Mouse (Mus musculus): ENCODE measurements at regions not wholly inside any gene's neighbourhood (a gene's known extent, or its start where the extent isn't known, plus 50 kb on each side); places are given as distances from the start of the nearest gene placed in this dataset.

- no peak for TF ChIP-seq HCFC1 (IDR thresholded peaks at IDR 0.05; ENCODE audit: borderline replicate concordance, insufficient read depth, low read length)
- TF ChIP-seq MAFK (IDR thresholded peaks at IDR 0.05; ENCODE audit: insufficient read depth, low read depth, low read length) = no peak
- TF ChIP-seq ZC3H11A (IDR thresholded peaks at IDR 0.05; ENCODE audit: borderline replicate concordance, low read depth, low read length) = peak; percentile 43; the same call in 1 of the 2 replicates
- TF ChIP-seq ZNF384 (IDR thresholded peaks at IDR 0.05; ENCODE audit: low read depth, low read length) = no peak
- TF ChIP-seq CHD2 (IDR thresholded peaks at IDR 0.05; ENCODE audit: low read depth, low read length) = no peak
These were observed 149.4 kb upstream of the Pou1f1 start for GRCm38 (mm10) chr16:65370939-65371338.

Measured in ES-E14 (cell line).